Mouse (Mus musculus): Measurements from ENCODE around the gene Slc30a10. TPM values are rescaled to one million over a fixed set of nuclear protein-coding genes. Genes with fewer than 3 reads are reported as not detected.

Gene Slc30a10
- total and polyA plus RNA-seq, 2 experiments, result 7.6 to 26.6 TPM

DNA sequence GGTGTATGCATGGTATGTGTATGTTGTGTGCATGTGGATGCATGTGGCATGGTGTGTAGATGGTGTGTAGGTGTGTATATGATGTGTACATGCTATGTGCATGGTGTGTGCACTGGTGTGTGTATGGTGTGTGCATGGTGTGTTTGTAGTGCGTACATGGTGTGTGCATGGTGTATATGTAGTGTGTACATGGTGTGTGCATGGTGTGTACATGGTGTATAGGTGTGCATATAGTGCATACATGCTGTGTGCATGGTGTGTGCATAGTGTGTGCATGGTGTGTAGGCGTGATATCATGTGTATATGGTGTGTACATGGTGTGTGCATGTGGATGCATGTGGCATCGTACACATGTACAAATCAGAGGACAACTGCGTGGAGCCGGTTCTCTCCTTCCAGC, 56.7 kb downstream of the Slc30a10 start:
- WGBS, result 90% methylated on average over 5 of the region's 5 CpGs
- Histone ChIP-seq H3K27me3 (ENCODE audit: control insufficient read depth, insufficient read depth, low read length) (peaks cover 7% of the 10 kb centered on the region; the same call in 1 of the 2 replicates), H3K4me3 (ENCODE audit: insufficient read depth, low read depth, low read length) (no peak overlapping the region), H3K36me3 (ENCODE audit: control insufficient read depth, insufficient read depth, low read length) (no peaks in the 10 kb centered on the region), H3K9ac (ENCODE audit: low read depth, low read length) (no peak overlapping the region), H3K27ac (replicated peaks; ENCODE audit: insufficient read depth, low read depth, low read length) (no peak overlapping the region), H3K4me1 (ENCODE audit: control insufficient read depth, insufficient read depth, low read length) (no peaks in the 10 kb centered on the region), H3K79me2 (ENCODE audit: control insufficient read depth, insufficient read depth, low read length) (no peaks in the 10 kb centered on the region)
- no peak for DNase-seq (ENCODE audit: extremely low read depth, low read depth, low spot score)
- TF ChIP-seq CTCF (IDR thresholded peaks at IDR 0.05; ENCODE audit: low read depth, low read length), result no peak
- no peak for TF ChIP-seq POLR2A (IDR thresholded peaks at IDR 0.05; ENCODE audit: extremely low read depth, insufficient read depth, low read length)

DNA sequence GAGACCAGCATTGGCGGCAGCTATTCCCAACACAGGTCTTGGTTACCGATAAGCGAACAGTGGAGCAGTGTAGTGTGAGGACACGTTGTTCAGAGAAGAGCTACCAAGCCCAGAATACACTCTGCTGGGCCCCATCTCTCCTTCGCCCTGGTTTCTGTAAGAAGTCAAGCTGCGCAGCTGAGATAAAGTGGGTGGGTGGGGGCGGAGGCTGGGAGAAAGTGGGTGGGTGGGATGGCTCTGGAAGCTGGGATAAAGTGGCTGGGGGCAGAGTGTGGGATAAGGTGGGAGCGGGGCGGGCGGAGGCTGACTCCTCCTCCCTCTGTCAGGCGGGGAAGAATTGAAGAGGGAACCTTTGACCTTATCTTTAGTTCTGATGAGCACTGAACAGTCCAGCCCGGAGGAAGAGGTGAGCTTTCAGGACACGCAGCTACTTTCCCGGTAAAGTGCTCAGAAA, 60.9 kb downstream of the Slc30a10 start:
- Histone ChIP-seq H3K4me3 (ENCODE audit: insufficient read depth, low read depth, low read length) (no peak overlapping the region), H3K27me3 (ENCODE audit: control insufficient read depth, insufficient read depth, low read length) (peaks cover 8% of the 10 kb centered on the region; the same call in 1 of the 2 replicates), H3K4me1 (ENCODE audit: control insufficient read depth, insufficient read depth, low read length) (no peaks in the 10 kb centered on the region), H3K27ac (replicated peaks; ENCODE audit: insufficient read depth, low read depth, low read length) (no peak overlapping the region), H3K36me3 (ENCODE audit: control insufficient read depth, insufficient read depth, low read length) (no peaks in the 10 kb centered on the region), H3K9ac (ENCODE audit: low read depth, low read length) (no peak overlapping the region), H3K79me2 (ENCODE audit: control insufficient read depth, insufficient read depth, low read length) (no peaks in the 10 kb centered on the region)
- no peak for DNase-seq (ENCODE audit: extremely low read depth, low read depth, low spot score)
- WGBS, result 66% methylated on average over 14 of the region's 14 CpGs
- TF ChIP-seq POLR2A (IDR thresholded peaks at IDR 0.05; ENCODE audit: extremely low read depth, insufficient read depth, low read length) (no peak), CTCF (IDR thresholded peaks at IDR 0.05; ENCODE audit: low read depth, low read length) (no peak)

DNA sequence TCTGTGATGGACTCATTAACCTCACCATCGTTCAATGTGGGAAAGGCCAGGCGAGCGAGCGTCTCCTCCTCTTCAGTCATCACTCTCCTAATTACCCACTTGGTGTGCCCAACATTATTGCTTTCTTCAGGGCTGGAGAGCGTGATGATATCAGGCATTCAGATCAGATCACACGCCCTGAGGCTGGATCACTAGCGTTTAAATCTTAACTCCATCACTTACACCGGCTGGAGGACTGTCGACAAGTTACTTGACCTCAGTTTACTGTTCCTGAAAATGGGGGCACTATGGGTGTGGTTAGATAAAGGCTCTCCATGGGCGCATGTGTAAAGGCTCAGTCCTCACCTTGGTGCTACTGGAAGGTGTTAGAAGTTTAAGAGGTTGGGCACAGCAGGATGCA, 61.4 kb downstream of the Slc30a10 start:
- H3K36me3 ChIP-seq (ENCODE audit: control insufficient read depth, insufficient read depth, low read length), result no peaks in the 10 kb centered on the region
- H3K27me3 ChIP-seq (ENCODE audit: control insufficient read depth, insufficient read depth, low read length), result peaks cover 10% of the 10 kb centered on the region; the same call in 1 of the 2 replicates
- 79% methylated on average over 10 of the region's 10 CpGs for WGBS
- no peak overlapping the region for H3K9ac ChIP-seq (ENCODE audit: low read depth, low read length)
- no peaks in the 10 kb centered on the region for H3K4me1 ChIP-seq (ENCODE audit: control insufficient read depth, insufficient read depth, low read length)
- no peak for DNase-seq (ENCODE audit: extremely low read depth, low read depth, low spot score)
- no peaks in the 10 kb centered on the region for H3K79me2 ChIP-seq (ENCODE audit: control insufficient read depth, insufficient read depth, low read length)
- H3K27ac ChIP-seq (replicated peaks; ENCODE audit: insufficient read depth, low read depth, low read length), result no peak overlapping the region
- TF ChIP-seq CTCF (IDR thresholded peaks at IDR 0.05; ENCODE audit: low read depth, low read length), result no peak
- TF ChIP-seq POLR2A (IDR thresholded peaks at IDR 0.05; ENCODE audit: extremely low read depth, insufficient read depth, low read length), result no peak
- no peak overlapping the region for H3K4me3 ChIP-seq (ENCODE audit: insufficient read depth, low read depth, low read length)

DNA sequence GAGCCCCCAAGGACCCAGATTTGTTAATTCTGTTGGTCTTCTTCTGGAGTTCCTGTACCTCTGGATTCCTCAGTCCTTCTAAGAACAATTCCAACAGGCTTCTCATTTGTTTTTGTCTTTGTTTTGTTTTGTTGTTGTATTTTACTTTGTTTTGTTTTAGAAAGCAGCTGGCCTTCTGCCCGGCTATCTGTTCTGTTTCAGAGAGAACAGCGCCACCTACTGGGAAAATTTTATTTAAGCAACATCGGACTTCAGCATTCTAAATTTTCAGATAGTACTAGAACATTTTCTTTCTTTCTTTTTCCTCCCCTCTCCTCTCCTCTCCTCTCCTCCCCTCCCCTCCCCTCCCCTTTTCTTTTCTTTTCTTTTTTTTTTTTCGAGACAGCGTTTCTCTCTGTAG, 62.9 kb downstream of the Slc30a10 start:
- Histone ChIP-seq H3K27me3 (ENCODE audit: control insufficient read depth, insufficient read depth, low read length) (peaks cover 5% of the 10 kb centered on the region; the same call in 1 of the 2 replicates), H3K9ac (ENCODE audit: low read depth, low read length) (no peak overlapping the region), H3K79me2 (ENCODE audit: control insufficient read depth, insufficient read depth, low read length) (no peaks in the 10 kb centered on the region), H3K4me1 (ENCODE audit: control insufficient read depth, insufficient read depth, low read length) (no peaks in the 10 kb centered on the region), H3K4me3 (ENCODE audit: insufficient read depth, low read depth, low read length) (no peak overlapping the region), H3K27ac (replicated peaks; ENCODE audit: insufficient read depth, low read depth, low read length) (no peak overlapping the region), H3K36me3 (ENCODE audit: control insufficient read depth, insufficient read depth, low read length) (no peaks in the 10 kb centered on the region)
- DNase-seq (ENCODE audit: extremely low read depth, low read depth, low spot score), result peak; percentile 63
- WGBS, result 5% methylated on average over 3 of the region's 5 CpGs
- TF ChIP-seq POLR2A (IDR thresholded peaks at IDR 0.05; ENCODE audit: extremely low read depth, insufficient read depth, low read length), result no peak
- TF ChIP-seq CTCF (IDR thresholded peaks at IDR 0.05; ENCODE audit: low read depth, low read length), result peak; percentile 35; the same call in 1 of the 2 replicates

Other genes starting within 250 kb of the Slc30a10 start
- gene Iars2, start 125.5 kb upstream of the Slc30a10 start, total RNA-seq (2014; rRNA removed), result 25.8 and 33.2 TPM in 2 replicates
- 20.1 and 20.8 TPM in 2 replicates for gene Iars2, start 125.5 kb upstream of the Slc30a10 start, polyA plus RNA-seq (2012; rRNA removed)
- 80.5 and 81.5 TPM in 2 replicates for gene Bpnt1, start 122.7 kb upstream of the Slc30a10 start, total RNA-seq (2014; rRNA removed)
- gene Bpnt1, start 122.7 kb upstream of the Slc30a10 start, polyA plus RNA-seq (2012; rRNA removed), result 86.5 and 99.0 TPM in 2 replicates
- gene Eprs, start 91.8 kb upstream of the Slc30a10 start, total RNA-seq (2014; rRNA removed), result 88.9 and 100 TPM in 2 replicates
- gene Eprs, start 91.8 kb upstream of the Slc30a10 start, polyA plus RNA-seq (2012; rRNA removed), result 10.8 and 11.2 TPM in 2 replicates